Mouse (Mus musculus) heart, embryonic 10.5 days (tissue): ENCODE measurements around the gene Tmsb15a. TPM values are rescaled to one million over a fixed set of nuclear protein-coding genes. Genes with fewer than 3 reads are reported as not detected.
"Not testable (repeated sequence)": the region's sequence is repeated elsewhere in the genome, so short reads cannot be mapped to it uniquely, and the experiment has no call there.

Experiments used
- DNase-seq: peaks from one replicate; pipeline ENCODE4 v3.0.0-alpha.2; 2017; ENCODE audit warnings: low spot score
- H3K27ac ChIP-seq: fragments of 300-500 bp; sonication (generic); 2 replicates; pipeline ENCODE4 v1.5.1; 2016; ENCODE audit warnings: mild to moderate bottlenecking
- H3K27me3 ChIP-seq: fragments of 300-500 bp; sonication (generic); 2 replicates; pipeline ENCODE4 v1.6.1; 2016; ENCODE audit warnings: mild to moderate bottlenecking; ENCODE audit not compliant: poor library complexity, insufficient read depth, severe bottlenecking
- H3K36me3 ChIP-seq: fragments of 300-500 bp; sonication (generic); 2 replicates; pipeline ENCODE4 v1.6.1; 2016; ENCODE audit warnings: mild to moderate bottlenecking, moderate library complexity
- H3K4me1 ChIP-seq: fragments of 300-500 bp; sonication (generic); 2 replicates; pipeline ENCODE4 v1.6.1; 2016; ENCODE audit warnings: mild to moderate bottlenecking
- H3K4me3 ChIP-seq: fragments of 300-500 bp; sonication (generic); 2 replicates; pipeline ENCODE4 v1.5.1; 2016; ENCODE audit warnings: mild to moderate bottlenecking, moderate library complexity
- H3K9me3 ChIP-seq: fragments of 300-500 bp; sonication (generic); 2 replicates; pipeline ENCODE4 v1.6.1; 2016; ENCODE audit warnings: mild to moderate bottlenecking, moderate library complexity
- WGBS: fragments of 180-500 bp; shearing (Covaris S2); methylation state at CpG from one replicate; pipeline ENCODE4 v1.1.7; 2016; 5-methylcytosine and 5-hydroxymethylcytosine counted together
- polyA plus RNA-seq: library from polyadenylated mRNA; unstranded; fragments of >200 nt; fragmentation: Nextera tagmentation; extraction: Ambion mirVana; gene quantifications from 2 replicates; pipeline ENCODE4 v1.2.1, GENCODE M21; 2016

The Tmsb15a gene
- polyA plus RNA-seq = not detected in 2 replicates

- Histone ChIP-seq H3K27me3 (peaks cover 15% of the 10 kb centered on the region; the same call in 1 of the 2 replicates), H3K27ac (no peak within 1 kb of the TSS), H3K9me3 (no peaks in the 10 kb centered on the region), H3K4me1 (no peaks in the 10 kb centered on the region), H3K36me3 (no peaks in the 10 kb centered on the region), H3K4me3 (no peak within 1 kb of the TSS)
- DNase-seq = no peak
- WGBS = 75% methylated on average over 10 of the region's 10 CpGs
Measured at GRCm38 (mm10) chrX:135725161-135725560, at the start of gene Tmsb15a. TSS of gene Tmsb15a (minus strand) at chrX:135725261.

- H3K27ac ChIP-seq = no peak overlapping the region
- H3K27me3 ChIP-seq = no peaks in the 10 kb centered on the region
- no peak for DNase-seq
- H3K4me1 ChIP-seq = no peaks in the 10 kb centered on the region
- no peaks in the 10 kb centered on the region for H3K36me3 ChIP-seq
- H3K9me3 ChIP-seq = no peaks in the 10 kb centered on the region
- H3K4me3 ChIP-seq = no peak overlapping the region
- 58% methylated on average over 2 of the region's 2 CpGs for WGBS
Measured at GRCm38 (mm10) chrX:135768565-135768964, 43.5 kb upstream of the Tmsb15a start.

GRCm38 (mm10) chrX:135768043-135768548, 43.0 kb upstream of the Tmsb15a start:
- Histone ChIP-seq H3K9me3 (no peaks in the 10 kb centered on the region), H3K4me1 (no peaks in the 10 kb centered on the region), H3K27ac (no peak overlapping the region), H3K4me3 (no peak overlapping the region), H3K27me3 (no peaks in the 10 kb centered on the region), H3K36me3 (no peaks in the 10 kb centered on the region)
- no peak for DNase-seq
- WGBS = 26% methylated on average over 3 of the region's 3 CpGs

GRCm38 (mm10) chrX:135761707-135762106, 36.6 kb upstream of the Tmsb15a start:
- H3K4me3 ChIP-seq = no peak overlapping the region
- DNase-seq = no peak
- H3K27me3 ChIP-seq = no peaks in the 10 kb centered on the region
- H3K27ac ChIP-seq = no peak overlapping the region
- H3K36me3 ChIP-seq = 0 out of 2 replicates have a peak, but pooled peaks cover 9% of the 10 kb centered on the region
- no peaks in the 10 kb centered on the region for H3K9me3 ChIP-seq
- no peaks in the 10 kb centered on the region for H3K4me1 ChIP-seq

GRCm38 (mm10) chrX:135752832-135753231, 27.8 kb upstream of the Tmsb15a start:
- Histone ChIP-seq H3K27me3 (no peaks in the 10 kb centered on the region), H3K4me3 (no peak overlapping the region), H3K27ac (no peak overlapping the region), H3K36me3 (no peaks in the 10 kb centered on the region), H3K9me3 (no peaks in the 10 kb centered on the region), H3K4me1 (no peaks in the 10 kb centered on the region)
- WGBS = 3% methylated on average over 2 of the region's 2 CpGs
- DNase-seq = peak; percentile 81

- not testable (repeated sequence) for H3K4me1 ChIP-seq, H3K36me3 ChIP-seq, H3K27me3 ChIP-seq, H3K9me3 ChIP-seq, DNase-seq, H3K4me3 ChIP-seq, H3K27ac ChIP-seq
- WGBS = 75% methylated on average over 3 of the region's 3 CpGs
Measured at GRCm38 (mm10) chrX:135745376-135745775, 20.3 kb upstream of the Tmsb15a start.

- H3K36me3 ChIP-seq = peaks cover 8% of the 10 kb centered on the region; the same call in 1 of the 2 replicates
- WGBS = 19% methylated on average over 7 of the region's 7 CpGs
- H3K27ac ChIP-seq = peak overlapping the region; percentile 87
- no peaks in the 10 kb centered on the region for H3K9me3 ChIP-seq
- no peak for DNase-seq
- 0 out of 2 replicates have a peak, but pooled peaks cover 7% of the 10 kb centered on the region for H3K27me3 ChIP-seq
- no peaks in the 10 kb centered on the region for H3K4me1 ChIP-seq
- peak overlapping the region; percentile 68 for H3K4me3 ChIP-seq
Measured at GRCm38 (mm10) chrX:135743056-135743355, 17.9 kb upstream of the Tmsb15a start.

GRCm38 (mm10) chrX:135742304-135743055, 17.4 kb upstream of the Tmsb15a start, which contains the start of the genes Armcx5 and Gprasp1:
TSS of gene Armcx5 (plus strand) at chrX:135742733.
TSS of gene Gprasp1 (plus strand) at chrX:135742733.
- Histone ChIP-seq H3K4me1 (no peaks in the 10 kb centered on the region), H3K4me3 (peak within 1 kb of the TSS; percentile 68), H3K27ac (peak within 1 kb of the TSS; percentile 87), H3K36me3 (peaks cover 8% of the 10 kb centered on the region; the same call in 1 of the 2 replicates), H3K9me3 (no peaks in the 10 kb centered on the region), H3K27me3 (0 out of 2 replicates have a peak, but pooled peaks cover 7% of the 10 kb centered on the region)
- DNase-seq = peak; percentile 92
- 19% methylated on average over 48 of the region's 48 CpGs for WGBS

GRCm38 (mm10) chrX:135738730-135739520, 13.9 kb upstream of the Tmsb15a start:
- Histone ChIP-seq H3K27me3 (0 out of 2 replicates have a peak, but pooled peaks cover 7% of the 10 kb centered on the region), H3K27ac (no peak overlapping the region), H3K4me1 (no peaks in the 10 kb centered on the region), H3K36me3 (no peaks in the 10 kb centered on the region), H3K4me3 (no peak overlapping the region), H3K9me3 (no peaks in the 10 kb centered on the region)
- DNase-seq = no peak
- 85% methylated on average over 2 of the region's 2 CpGs for WGBS

GRCm38 (mm10) chrX:135712845-135713244, 12.2 kb downstream of the Tmsb15a start:
- no peak overlapping the region for H3K27ac ChIP-seq
- H3K27me3 ChIP-seq = no peaks in the 10 kb centered on the region
- no peak for DNase-seq
- H3K4me3 ChIP-seq = no peak overlapping the region
- H3K4me1 ChIP-seq = no peaks in the 10 kb centered on the region
- no peaks in the 10 kb centered on the region for H3K9me3 ChIP-seq
- H3K36me3 ChIP-seq = no peaks in the 10 kb centered on the region
- WGBS = 69% methylated on average over 2 of the region's 2 CpGs

GRCm38 (mm10) chrX:135704349-135704748, 20.7 kb downstream of the Tmsb15a start:
- Histone ChIP-seq H3K27me3 (no peaks in the 10 kb centered on the region), H3K9me3 (no peaks in the 10 kb centered on the region), H3K36me3 (no peaks in the 10 kb centered on the region), H3K4me1 (no peaks in the 10 kb centered on the region), H3K27ac (no peak overlapping the region), H3K4me3 (no peak overlapping the region)
- 43% methylated on average over 2 of the region's 2 CpGs for WGBS
- DNase-seq = no peak

GRCm38 (mm10) chrX:135703111-135703510, 21.9 kb downstream of the Tmsb15a start:
- Histone ChIP-seq H3K9me3 (no peaks in the 10 kb centered on the region), H3K4me1 (no peaks in the 10 kb centered on the region), H3K36me3 (no peaks in the 10 kb centered on the region), H3K27ac (no peak overlapping the region), H3K4me3 (no peak overlapping the region), H3K27me3 (no peaks in the 10 kb centered on the region)
- 88% methylated on average over 1 of the region's 1 CpGs for WGBS
- no peak for DNase-seq

- Histone ChIP-seq H3K27me3 (peaks cover 11% of the 10 kb centered on the region; the same call in 1 of the 2 replicates), H3K9me3 (no peaks in the 10 kb centered on the region), H3K27ac (no peak within 1 kb of the TSS), H3K36me3 (no peaks in the 10 kb centered on the region), H3K4me3 (no peak within 1 kb of the TSS), H3K4me1 (no peaks in the 10 kb centered on the region)
- no peak for DNase-seq
- 58% methylated on average over 1 of the region's 1 CpGs for WGBS
Measured at GRCm38 (mm10) chrX:135693633-135694032, 31.4 kb downstream of the Tmsb15a start, which contains the start of gene Tcp11x2. TSS of gene Tcp11x2 (minus strand) at chrX:135693790.
